Mouse (Mus musculus): Measurements from ENCODE around the gene Tpcn2.
A peak's percentile ranks its signal among the peaks of the same experiment; 100 is the strongest.

Tpcn2 gene

DNA sequence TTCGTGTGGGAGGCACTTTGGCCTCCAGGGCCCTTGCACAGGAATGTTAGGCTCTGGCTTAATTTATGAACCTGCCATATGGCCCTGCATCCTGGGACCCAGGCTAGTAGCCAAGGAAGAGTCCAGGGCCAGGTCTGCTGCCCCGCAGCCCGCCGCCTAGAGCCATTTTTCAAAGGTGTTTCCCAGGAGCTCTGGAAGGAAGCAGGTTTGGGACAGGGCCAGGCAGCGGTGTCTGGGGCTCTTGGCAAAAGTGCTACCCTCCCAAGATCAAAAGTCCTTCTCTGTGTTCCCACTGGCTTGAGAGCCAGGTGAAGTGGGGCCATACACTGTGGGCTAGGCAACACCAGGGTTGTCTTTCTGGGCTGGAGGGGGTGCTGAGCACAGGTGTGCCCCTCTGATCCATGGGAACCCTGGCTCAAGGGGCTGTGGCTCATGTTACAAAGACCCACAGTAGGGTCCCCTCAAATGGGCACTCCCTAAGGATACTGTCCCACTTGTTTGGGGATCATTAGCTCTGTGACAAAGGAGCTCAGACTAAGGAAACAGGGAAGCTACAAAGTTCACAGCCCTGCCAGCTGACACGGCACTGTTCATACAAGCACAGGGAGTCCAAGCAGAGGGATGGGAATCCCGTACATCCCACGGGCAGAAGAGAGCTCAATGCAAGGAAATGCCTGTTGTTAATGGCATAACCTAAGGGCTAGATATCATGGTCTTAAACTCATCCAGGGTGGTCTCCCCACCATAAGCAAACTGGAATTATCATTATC, 43.9 kb downstream of the Tpcn2 start:
- DNase-seq = peak; percentile 78 to 89

DNA sequence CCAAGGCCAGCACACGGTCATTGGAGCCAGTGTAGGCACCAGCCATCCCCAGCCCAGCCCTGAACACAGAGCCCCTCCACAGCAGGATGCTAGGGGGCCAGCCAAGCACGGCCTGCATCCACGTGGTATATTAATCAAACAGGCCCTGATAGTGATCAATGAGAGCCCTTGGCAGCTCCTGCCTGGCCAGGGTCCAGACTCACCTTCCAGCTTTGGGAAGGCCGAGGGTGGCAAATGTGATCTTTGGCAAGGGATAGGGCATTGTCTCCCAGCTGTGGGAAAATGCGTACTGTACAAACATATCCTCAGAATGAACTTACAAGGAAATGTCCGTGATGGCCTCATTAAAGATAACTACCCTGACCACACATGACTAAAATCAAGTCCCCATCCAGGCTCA, 44.7 kb downstream of the Tpcn2 start:
- peak; percentile 49 to 60 for DNase-seq

DNA sequence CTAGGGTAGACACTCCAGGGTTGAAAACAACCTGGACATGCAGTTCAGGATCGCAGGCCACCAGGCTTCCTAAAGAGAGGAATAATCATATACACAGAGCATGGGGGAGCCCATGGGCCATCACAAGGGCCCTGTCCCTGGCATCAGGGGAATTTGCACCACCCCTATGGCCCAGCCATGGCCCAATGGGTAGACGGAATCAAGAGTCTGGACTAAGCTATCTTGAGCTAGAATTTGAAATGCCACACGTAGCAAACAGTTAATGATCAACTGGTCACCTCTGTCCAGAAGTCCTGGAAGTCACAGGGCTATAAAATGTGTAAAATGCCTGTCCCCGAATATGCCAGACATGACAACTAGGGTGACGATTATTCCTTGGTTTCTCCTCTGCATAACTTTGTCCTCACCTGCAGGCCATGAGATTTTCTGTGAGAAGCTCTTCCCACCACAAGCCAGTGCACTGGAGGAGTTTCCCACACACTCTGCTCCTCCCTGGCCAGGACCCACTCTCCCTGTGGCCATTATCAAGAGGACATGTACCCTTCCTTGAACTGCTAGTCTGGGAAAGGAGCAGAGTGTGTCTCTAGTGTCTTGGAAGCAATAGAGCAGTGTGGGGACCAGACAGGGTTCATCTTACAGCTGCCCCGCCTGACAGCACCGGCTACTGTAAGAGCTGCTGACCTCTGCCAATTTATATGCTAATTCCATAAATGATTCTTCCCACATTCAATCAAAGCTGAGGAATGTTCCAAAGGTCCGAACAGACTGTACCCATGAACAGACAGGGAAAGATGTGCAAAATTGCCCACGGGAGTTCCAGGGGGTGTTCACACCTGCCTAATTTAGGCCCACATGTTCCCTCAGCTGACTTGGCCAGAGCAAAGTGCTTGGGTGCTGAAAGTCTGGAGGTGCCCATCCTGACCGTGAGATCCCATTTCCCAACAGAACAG, 48.7 kb downstream of the Tpcn2 start:
- DNase-seq = no peak

DNA sequence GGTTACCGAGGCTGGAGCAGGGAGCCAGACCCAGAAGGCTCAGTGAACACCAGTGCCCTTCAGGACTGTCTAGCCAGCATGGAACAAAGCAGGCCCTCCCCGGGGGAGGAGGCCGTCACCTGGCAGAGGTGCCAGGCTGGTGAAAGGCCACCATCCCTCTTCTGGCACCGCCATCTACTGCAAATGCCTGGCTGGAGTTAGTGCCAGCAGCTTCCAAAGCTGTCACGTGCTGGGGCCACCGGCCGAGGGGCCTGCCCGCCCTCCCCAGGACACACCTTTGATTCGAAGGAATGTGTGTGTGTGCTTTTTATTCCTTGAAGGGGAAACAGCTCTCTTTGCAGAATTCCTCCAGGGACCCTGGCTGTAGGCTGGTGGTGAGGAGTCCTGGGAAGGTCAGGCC, 52.2 kb downstream of the Tpcn2 start:
- DNase-seq = no peak

DNA sequence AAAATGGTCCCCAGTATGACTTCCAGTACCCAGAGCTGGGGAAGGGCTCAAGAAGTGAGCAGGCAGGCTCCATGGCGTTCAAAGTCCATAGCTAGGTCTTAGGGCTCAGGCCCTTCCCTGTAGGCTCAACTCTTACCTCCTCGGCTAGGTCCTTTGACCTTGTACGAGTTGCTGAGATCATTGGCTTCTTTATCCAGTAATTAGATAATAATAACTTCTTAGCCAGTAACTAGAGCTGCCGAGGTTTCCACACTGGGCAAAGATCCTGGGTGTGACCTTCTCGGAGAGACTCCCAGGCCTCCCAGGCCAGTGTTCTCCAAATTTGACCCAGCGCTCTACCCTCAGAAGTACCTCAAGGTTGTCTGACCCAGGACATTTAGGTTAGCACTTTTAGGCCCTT, 57.2 kb downstream of the Tpcn2 start:
- DNase-seq = no peak

DNA sequence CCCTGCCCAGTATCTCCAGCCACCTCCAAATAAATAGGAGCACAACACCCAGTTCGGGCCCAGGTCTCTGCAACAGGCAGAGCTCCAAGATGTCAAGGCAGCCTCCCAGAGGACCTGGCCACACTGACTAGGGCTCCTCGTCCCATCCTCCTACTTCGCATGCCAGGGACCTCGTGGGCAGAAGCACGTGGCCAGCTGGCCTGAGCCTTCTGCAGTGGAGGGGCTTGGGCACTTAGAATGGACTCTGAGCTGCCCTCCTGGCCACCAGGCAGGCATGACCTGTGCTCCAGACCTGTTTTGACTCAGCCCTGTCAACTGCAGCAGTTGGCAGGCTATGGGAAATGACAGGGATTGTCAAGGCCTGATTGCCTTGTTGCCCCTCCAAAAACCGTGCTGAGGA, 58.2 kb downstream of the Tpcn2 start:
- DNase-seq = no peak

DNA sequence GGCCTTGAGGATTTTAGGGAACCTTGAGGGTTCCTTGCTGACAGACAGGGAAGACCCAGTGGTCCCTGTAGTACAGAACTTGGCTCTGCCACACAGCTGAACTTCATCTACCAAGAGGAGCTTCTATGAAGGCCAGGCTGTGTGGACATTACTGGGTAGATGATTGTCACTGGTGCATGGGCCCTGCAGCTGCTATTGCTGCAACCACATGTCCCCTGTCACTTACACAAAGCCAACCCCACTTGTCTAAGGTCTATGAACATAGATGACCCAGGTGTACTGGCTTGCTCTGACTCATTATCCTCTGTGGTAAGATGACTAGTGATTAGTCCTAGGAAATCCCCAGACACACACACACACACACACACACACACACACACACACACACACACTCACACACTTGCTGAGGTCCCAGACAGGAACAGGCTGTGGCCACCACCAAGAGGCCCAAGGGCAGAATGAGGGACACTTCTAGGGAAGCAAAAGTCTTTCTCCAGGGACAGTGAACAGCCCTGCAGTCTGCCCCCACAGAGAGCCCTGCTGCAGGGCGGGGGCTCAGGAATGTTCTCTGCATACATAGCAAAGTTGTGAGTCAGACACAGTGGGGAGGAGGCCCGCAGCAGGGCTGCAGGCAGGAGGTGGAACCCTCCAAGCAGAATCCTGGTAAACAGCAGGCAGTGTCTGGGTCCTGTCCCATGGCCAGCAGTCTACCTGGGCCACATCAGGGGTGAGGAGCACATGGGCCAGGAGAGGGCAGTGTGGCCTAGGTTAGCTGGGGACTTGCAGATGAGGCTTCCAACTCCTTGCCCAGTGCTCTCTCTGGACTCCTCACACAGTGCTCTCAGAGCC, 61.7 kb downstream of the Tpcn2 start:
- DNase-seq = no peak

DNA sequence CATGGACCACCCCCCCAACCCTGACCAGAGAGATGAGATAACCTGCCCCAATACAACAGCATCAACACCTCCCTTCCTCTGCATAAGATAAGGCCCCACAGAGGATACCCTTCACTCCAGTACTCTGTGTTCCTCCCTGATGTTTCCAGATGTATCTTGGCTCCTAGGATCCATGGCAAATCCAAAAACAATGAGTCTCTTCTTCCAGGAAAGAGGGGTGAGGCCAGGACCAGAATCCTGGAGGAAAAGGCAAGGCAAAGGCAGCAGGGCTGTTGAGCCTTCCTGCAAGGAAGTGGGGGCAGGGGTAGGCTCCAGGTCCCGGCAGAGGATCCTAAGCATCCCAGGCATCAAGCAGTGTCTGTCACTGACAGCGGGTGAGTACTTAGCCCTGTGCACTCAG, 62.5 kb downstream of the Tpcn2 start:
- DNase-seq = no peak

DNA sequence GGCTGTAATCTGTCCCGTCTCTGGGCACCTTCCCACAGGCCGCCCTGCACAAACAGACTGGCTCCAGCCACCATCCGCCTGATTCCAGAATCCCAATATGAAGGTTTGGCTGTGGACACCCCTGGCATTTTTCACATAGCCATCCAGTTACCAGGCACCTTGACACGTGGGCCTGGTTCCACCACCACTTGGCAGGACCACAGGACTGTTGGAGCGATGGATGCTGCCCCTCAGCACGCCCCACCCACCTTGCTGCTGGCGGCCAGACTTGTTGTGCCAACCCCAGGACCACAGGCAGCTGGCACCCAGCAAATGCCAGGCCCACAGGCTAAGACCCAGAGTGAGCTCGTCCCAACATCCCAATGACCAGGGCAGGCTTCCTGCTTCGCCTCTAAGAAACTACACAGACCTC, 64.4 kb downstream of the Tpcn2 start:
- DNase-seq = peak; percentile 60 to 64

DNA sequence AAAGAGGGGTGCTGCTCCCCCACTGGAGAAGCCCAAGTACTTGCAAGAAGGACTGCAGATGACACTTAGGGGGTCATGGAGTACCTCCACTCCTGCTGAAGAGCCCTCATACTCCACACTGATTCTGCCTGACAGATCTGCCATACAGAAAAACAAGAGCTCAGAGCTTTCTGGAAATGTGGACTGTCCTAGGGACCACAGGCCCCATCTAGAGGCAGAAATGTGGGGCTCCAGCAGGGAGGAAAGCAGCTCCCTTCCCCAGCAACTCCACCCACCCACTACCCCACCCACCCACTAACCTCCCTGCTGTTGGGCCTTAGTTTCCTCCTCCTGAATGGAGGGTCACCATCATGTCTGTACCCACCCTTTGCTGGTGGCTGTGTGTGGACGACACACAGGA, 67.2 kb downstream of the Tpcn2 start:
- no peak for DNase-seq

DNA sequence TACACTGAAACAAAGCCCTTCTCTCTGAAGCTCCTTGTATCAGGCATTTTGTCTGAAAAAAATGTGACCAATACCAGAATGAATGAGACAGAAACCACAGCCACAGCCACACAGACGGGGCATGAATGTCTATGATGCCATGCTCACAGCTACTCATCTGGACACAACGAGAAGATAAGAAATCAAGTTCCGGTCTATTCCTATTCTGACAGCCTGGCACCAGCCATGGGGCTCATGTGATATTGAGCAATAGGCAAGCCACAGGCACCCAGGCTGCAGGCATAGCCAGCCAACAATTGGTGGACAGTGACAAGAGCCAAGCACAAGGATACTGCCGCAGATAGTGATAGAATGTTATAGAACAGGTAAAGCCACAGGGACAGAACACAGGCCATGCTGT, 68.3 kb downstream of the Tpcn2 start:
- DNase-seq = no peak

DNA sequence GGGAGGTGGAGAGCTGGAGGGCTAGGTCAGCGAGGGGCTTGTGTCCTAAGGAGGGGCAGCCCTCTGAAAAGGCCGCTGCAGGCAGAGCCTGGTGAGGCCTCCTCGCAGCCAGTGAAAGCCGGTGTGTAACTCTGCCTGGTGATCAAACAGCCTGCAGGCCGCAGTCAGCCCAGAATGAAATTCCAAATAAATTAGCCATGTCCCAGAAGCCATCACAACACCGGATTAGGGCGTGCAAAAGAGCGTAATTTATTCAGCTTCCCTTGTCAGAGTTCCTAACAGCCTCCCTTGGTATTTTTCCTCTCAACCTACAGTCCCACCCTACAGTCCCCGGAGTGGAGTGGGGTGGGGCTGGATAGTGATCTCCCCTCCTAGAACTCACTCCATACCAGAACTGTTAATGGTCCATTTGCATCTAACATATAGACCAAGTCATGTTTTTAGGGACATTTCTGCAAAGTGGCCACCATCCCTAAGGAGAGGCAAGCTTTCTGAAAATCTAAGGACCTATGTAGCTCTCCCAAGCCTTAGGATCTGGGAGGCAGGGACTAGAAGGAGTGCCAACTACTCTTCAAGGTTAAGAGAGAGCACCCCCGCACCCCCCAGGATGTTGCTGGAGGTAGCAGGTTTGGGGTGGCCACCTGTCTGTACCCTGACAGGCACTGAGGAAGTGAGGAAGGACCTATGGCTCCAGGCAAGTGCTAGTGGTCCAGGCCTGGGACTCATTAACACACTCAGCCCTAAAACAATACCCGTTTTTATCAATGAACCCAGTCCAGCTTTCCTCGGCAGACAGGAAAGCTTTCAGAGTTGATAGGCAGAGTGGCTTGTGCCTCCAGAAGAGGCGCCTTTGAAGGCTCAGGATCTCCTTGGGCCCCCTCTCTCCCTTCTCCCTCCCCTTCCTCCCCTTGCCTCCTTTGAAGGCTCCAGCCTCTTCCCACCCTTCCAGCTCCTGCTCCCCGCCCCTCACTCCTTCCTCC, 71.8 kb downstream of the Tpcn2 start:
- no peak for DNase-seq

DNA sequence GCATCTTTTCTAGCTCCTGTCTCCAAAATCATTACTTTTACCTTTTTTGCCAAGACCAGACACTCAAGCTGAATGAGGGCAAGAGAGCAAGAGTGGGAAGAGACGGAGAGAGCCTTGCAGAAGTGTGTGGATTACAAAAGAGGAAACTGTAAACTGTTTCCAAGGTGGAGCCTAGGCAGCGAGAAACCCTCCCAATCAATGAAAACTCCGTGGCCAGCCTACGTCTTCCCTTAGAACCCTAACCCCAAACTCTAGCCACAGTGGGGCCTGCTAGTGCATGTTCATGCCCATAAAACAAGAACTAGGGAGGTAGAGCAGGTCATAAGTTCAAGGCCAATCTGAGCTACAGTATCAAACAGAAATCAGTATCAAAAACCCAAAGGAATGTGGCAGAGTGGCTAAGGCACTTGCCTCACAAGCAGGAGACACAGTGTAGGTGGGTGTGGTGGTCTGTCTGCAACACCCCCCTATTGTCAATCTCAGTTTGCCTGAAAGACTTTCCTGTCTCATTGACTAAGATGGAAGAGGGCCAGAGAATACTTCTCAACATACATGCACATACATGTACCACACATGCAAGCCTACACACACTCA, 73.2 kb downstream of the Tpcn2 start:
- no peak for DNase-seq

DNA sequence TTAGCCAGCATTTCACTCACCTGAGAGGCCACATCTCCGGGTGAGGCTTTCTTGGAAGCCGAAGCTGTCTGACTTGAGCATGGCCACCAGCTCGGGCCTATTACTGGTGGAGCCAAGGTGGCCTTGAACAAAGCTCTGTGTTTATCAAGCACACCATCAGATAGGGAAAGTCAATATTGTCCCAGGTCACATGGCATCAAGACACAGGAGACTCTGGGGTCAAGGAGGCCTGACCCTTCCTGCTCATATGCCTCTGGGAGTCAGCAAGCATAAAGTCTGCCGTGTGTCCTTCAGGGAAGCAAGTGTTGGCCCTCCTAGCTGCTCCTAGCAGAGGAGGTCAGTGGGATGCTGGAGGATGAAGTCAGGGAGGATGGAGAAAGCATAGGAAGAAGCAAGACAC, 75.8 kb downstream of the Tpcn2 start, which contains the start of gene 1810010D01Rik:
Gene 1810010D01Rik, minus strand, starts transcription at position 114 of the 400 bp plus-strand sequence.
- no peak for DNase-seq

DNA sequence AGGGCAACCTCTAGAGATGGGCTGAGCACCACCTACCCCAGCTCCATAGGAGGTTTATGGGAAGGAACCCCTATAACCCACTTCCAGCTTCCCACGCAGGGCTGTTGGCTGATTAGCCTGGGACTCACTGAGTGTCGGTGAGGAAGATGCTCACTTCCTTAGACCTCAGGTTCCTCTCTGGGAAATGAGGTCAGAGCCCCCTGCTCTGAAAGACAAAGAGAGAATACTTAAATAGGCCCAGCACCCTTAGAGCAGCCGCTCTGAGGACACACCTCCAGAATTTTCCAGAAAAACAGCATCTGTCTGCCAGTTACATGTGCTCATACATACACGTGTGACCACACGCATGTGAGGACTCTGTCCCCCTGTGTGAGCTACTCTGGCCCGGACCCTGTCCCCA, 77.0 kb downstream of the Tpcn2 start:
- no peak for DNase-seq

DNA sequence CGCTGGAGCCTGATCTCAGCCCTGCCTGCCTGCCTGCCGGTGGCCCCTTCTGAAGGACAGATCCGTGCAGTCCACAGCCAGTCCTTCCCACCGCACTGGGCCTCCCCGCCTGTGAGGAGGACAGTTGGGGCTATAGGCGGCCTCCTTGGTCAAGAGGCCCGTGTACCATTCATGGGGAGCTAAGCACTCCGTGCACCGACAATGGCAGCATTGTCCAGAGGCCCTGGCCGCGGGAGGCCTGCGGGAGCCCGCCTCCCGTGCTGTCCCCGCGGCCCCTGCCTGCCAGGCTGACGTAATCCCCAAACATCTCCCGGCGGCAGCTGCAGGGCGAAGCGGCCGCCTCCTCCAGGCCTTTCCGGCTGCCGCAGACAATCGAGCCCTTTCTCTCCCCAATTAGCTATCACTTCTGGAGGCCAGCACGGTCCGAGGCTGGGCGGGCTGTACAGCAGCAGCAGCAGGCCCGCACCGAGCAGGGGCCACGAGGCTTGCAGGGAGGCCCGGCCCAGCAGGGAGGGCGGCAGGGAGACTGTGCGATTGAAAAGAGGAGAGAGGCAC, 77.7 kb downstream of the Tpcn2 start:
- DNase-seq = peak; percentile 51 to 56

DNA sequence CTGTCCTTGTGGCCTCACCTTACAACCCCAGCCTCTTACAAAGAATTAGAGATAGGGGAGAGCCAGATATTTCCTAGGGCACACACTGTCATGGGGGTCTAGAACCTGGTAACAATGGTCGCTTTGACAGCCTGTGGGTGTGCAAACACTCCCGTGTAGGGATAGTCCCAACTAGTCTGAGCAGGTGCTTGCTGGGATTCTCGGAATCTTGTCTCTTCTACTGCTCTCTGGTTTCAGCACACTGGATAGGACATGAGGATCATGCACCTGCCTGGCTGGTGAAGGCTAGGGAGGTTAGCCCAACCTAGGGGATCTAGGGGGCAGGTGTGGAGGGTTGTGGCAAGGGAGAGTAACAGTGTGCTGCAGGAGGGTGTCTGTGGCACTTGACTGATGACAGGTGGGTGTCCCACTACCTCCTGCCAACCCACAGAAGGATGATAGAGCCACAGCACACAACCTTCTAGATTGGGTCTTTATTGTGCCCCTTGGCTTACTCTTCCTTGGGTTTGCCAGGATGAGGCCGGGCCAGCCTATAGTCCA, 78.4 kb downstream of the Tpcn2 start:
- no peak for DNase-seq

DNA sequence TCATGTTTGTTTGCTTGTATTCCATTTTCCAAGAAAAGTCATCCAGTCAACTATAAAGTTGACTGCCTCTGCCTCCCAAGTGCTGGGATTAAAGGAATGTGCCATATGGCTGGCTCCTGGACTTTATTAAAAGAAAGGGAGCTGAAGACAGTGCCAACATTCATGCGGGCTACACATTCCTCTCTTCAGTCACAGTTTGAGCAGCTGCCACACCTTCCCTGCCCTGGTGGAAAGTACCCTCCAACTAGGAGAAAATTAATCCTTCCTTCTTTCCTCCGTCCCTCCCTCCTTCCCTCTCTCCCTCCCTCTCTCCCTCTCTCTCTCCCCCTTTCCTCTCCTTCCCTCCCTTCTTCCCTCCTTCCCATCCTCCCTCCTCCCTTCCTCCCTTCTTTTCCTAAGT, 84.1 kb downstream of the Tpcn2 start:
- no peak for DNase-seq

DNA sequence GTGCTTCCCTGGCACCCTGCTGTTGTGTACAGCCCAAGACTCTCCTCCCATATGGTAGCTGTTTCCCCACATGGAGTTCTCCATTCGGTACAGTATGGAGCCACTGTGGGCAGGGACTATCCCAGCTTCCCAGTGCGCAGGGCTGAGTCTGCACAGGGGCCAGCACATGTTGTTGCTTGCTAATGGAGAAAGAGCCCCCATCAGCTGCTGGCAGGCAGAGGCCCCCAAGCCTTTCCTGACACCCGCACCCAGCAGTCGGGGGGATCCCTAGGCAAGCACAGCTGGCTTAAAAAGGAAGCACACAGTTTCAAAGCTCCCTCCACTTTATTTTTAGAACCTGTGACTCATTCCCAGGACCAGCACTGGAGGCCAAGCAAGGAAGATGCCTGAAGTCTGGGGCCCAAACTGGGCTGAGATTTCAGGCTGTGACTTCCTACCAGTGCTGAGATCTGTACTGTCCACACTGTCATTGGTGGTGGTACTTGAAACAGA, 85.5 kb downstream of the Tpcn2 start:
- DNase-seq = no peak

DNA sequence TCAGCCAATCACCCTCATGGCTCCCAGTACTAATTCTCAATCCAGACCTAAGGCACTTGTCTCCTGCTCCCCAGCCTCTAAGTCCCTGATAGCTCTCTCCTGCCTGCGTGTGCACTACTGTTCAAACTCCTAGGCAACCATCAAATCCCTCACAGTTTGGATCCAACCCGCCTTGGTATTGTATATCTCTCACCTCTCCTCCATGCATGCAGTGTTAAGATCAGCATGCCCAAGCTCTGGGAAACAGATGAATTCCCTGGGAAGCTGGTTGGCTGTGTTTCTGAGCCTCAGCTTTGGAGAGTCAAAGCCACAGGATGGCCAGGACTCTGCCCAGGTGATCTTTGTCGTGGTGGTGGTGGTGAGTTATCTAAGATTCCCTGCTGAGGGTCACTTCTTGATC, 86.1 kb downstream of the Tpcn2 start:
- DNase-seq = no peak
